Mouse (Mus musculus): ENCODE data around the gene Olfr315. TPM values are rescaled to one million over a fixed set of nuclear protein-coding genes. Genes with fewer than 3 reads are reported as not detected.

Olfr315 gene
- total RNA-seq (2023): not detected

DNA sequence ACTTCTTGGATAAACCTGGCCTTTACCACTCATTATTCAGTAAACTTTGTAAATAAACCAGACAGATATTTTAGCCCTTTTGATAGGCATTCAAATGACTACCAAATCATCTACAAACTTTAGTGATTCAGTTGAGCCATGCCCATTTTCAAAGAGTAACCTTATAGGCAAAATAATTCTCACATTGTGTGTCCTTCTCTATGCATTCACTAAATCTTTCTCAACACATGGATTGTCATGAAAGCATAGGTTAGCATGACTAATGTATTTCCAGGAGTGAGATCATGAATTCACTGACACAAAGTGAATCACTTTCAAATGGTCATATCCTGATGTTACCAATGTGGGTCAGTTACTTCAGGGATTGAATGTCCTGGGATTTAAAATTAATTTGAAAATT is at the start of gene Olfr315:
Gene Olfr315 (plus strand): TSS at position 301 of the 400 bp plus-strand sequence.

DNA sequence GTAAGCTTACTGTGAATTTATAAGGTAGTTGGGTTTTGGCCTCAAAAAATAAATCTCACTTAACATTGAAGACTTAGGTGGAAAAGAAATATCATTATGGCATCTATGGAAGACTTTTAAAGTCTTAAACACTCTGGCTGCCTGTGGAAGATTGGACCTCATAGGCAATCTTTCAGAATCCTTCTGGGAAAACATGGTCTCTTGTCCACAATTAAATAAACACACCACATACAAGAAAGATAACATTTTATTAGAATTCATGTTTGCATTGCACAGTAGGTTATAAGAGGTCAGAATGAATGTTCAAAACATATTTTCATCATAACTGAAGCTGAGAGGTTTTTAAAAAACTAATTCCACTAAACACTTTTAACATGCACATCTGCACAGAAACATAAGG is 49.1 kb upstream of the Olfr315 start, which contains the start of gene Olfr318:
Gene Olfr318 (minus strand): TSS at position 101 of the 400 bp plus-strand sequence.

DNA sequence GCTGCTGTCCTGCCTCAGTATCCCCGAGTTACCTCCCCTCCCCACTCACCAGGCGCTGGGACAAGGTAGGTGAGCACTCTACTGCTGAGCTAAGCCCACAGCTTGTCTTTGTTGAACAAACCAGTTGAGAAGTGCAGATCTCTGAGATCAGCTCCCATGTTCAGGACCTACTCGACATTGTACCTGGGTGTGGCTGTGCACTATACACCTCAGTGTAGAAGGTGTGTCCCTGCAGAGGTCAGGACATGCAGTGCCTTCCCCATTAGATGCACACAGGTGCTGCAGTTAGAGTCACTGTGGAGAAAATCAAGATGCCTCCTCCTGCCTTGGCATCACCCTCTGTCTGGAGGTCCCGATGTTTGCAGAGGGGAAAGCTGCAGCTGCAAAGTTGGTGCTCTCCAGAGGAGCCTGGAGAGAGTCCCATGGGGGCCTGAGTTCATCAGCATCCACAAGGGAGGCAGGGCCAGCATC is 34.2 kb upstream of the Olfr315 start, which contains the start of gene Olfr317:
Gene Olfr317 (minus strand): TSS at position 421 of the 471 bp plus-strand sequence.

DNA sequence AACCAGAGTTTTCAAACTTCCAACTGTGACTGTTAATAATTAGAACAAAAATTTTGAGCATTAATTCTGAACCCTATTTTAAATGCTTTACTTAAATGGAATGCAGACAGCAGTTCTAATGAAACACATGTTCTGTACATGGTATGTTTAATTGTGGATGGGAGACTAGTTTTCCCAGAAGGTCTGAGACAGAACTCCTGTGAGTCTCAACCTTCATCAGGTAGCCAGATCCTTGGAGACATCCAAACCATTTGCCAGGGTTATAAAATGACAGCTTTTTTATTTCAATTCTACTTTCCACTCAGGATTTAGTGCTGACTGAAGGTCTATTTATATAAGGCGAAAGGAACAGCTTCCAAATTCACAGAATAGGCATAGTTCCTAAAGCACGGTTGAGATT is 20.6 kb upstream of the Olfr315 start, which contains the start of gene Olfr316:
Gene Olfr316 (plus strand): TSS at position 301 of the 400 bp plus-strand sequence.

DNA sequence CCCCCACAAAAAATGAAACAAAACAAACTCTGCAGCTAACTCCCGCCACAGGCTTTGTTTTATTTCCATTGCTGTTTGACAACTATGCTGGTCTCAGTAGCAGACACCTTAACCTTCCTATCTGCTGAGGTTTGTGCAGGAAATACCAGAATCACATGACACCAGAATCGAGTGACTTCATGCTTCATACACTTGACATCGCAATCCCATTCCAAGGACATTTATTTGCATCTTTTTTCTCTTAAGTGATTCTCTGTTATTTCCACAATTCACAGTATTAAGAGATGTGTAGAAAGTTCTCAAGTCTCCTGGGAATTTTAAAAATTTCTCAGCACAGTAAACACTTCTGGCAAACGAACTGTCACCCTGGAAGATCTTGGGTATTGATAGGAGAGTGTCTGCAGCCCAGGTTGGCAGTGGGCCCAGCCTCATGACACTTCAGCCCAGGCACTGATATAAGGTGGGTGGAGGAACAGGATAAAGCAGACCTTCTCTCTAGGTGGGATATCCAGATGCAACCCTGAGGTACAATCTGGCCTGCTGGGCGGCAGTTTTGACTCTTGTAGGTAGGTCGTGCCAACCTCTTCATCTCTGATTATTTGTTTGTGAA is 9.6 kb downstream of the Olfr315 start, which contains the start of gene Olfr314:
Gene Olfr314 (plus strand): TSS at position 473 of the 610 bp plus-strand sequence.

DNA sequence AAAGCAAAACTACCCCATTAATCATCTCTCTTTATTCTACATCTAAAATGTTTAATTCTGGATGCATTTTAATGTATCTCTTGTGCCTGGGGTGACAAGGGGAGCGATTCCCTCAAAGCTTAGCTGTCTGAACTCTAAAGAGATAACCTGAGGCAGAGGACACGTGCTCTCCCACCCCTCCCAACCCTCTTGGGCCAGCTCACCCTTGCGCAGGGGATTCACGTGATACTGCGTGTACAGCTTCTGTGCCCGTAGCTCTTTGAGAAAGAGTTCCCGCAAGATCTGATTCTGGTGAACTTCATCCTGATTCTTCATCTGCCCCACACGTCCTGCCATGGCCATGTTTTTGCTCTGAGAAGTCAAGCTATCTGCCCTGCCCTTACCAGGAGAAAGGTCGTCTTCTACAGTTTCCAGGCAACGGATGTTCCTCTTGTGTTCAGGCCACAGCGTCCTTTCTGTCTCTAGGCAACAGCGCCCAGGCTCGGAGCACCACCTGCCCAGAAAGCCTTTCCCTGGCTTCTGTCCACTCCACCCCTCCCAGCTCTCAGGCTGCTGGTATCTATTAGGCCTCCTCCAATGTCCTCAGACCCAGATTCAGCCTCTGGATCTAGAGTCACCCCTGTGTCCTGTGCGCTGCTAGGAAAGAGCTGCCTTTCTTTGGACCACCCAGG is 28.7 kb downstream of the Olfr315 start, which contains the start of gene Fam183b:
Gene Fam183b (minus strand): TSS at position 403 of the 671 bp plus-strand sequence.

DNA sequence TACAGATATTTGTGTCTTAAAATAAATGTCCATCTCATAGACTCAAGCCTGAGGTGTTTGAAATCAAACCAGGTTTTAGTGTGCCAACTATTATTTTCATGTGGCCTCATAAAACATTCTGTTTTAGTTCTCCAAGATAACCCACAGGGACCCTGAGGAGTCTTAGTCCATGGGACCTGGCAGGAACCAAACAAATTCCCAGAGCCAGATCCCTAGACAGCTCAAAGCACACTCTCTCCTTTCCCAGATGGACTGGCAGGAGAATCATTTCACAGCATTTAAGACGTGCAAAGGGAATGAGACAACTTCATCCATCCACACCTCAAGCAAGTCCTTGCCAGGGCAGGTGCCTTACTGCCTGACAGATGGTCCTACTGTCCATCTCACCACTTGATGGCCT is 41.7 kb downstream of the Olfr315 start, which contains the start of gene Olfr313:
Gene Olfr313 (plus strand): TSS at position 301 of the 400 bp plus-strand sequence.

DNA sequence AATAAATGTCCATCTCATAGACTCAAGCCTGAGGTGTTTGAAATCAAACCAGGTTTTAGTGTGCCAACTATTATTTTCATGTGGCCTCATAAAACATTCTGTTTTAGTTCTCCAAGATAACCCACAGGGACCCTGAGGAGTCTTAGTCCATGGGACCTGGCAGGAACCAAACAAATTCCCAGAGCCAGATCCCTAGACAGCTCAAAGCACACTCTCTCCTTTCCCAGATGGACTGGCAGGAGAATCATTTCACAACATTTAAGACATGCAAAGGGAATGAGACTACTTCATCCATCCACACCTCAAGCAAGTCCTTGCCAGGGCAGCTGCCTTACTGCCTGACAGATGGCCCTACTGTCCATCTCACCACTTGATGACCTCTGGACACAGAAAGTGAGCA is 55.9 kb downstream of the Olfr315 start, which contains the start of gene Olfr312:
Gene Olfr312 (plus strand): TSS at position 301 of the 400 bp plus-strand sequence.

Other genes with a start within 250 kb of the Olfr315 start
- gene Olfr330, start 238.4 kb upstream of the Olfr315 start, total RNA-seq (2023): not detected
- gene Olfr329-ps, start 226.8 kb upstream of the Olfr315 start, total RNA-seq (2023): not detected
- gene Olfr328, start 217.6 kb upstream of the Olfr315 start, total RNA-seq (2023): under 1 TPM in 1 of 2 experiments, not detected in 1; 0.15 TPM
- not detected for gene Olfr224, start 202.6 kb upstream of the Olfr315 start, total RNA-seq (2023)
- not detected for gene Olfr325, start 195.5 kb upstream of the Olfr315 start, total RNA-seq (2023)
- gene Olfr324, start 178.1 kb upstream of the Olfr315 start, total RNA-seq (2023): not detected
- gene 2210407C18Rik, start 157.1 kb upstream of the Olfr315 start, total RNA-seq (2023): not detected
- gene Olfr323, start 142.7 kb upstream of the Olfr315 start, total RNA-seq (2023): not detected
- 1 to 10 TPM; 1.4 to 2.2 TPM for gene Trim58, start 132.7 kb upstream of the Olfr315 start, total RNA-seq (2023)
- gene Olfr322, start 114.4 kb upstream of the Olfr315 start, total RNA-seq (2023): under 1 TPM in 1 of 2 experiments, not detected in 1; 0.11 TPM
- not detected for gene Olfr320, start 92.1 kb upstream of the Olfr315 start, total RNA-seq (2023)
- not detected for gene Olfr319, start 74.0 kb upstream of the Olfr315 start, total RNA-seq (2023)
- gene Olfr318, start 49.2 kb upstream of the Olfr315 start, total RNA-seq (2023): under 1 TPM; 0.15 TPM
- not detected for gene Olfr317, start 34.0 kb upstream of the Olfr315 start, total RNA-seq (2023)
- not detected for gene Olfr316, start 20.5 kb upstream of the Olfr315 start, total RNA-seq (2023)
- gene Olfr314, start 9.8 kb downstream of the Olfr315 start, total RNA-seq (2023): not detected
- not detected for gene Fam183b, start 28.8 kb downstream of the Olfr315 start, total RNA-seq (2023)
- not detected for gene Olfr313, start 41.8 kb downstream of the Olfr315 start, total RNA-seq (2023)
- gene Olfr312, start 56.0 kb downstream of the Olfr315 start, total RNA-seq (2023): not detected
- not detected for gene Olfr311, start 66.1 kb downstream of the Olfr315 start, total RNA-seq (2023)
- 1 to 10 TPM; 1.4 to 2.1 TPM for gene Gm12258, start 74.0 kb downstream of the Olfr315 start, total RNA-seq (2023)
- 1 to 10 TPM; 2.7 to 4.3 TPM for gene 2810021J22Rik, start 94.0 kb downstream of the Olfr315 start, total RNA-seq (2023)
- 1 to 10 TPM; 5.1 to 5.8 TPM for gene Zfp39, start 131.0 kb downstream of the Olfr315 start, total RNA-seq (2023)
- gene Btnl10, start 144.7 kb downstream of the Olfr315 start, total RNA-seq (2023): 10 to 100 TPM; 11.5 to 17.4 TPM
- 10 to 100 TPM; 55.9 to 58.3 TPM for gene Rnf187, start 165.7 kb downstream of the Olfr315 start, total RNA-seq (2023)
- 10 to 100 TPM; 30.3 to 38.9 TPM for gene Hist3h2ba, start 175.7 kb downstream of the Olfr315 start, total RNA-seq (2023)
- gene Hist3h2a, start 181.5 kb downstream of the Olfr315 start, total RNA-seq (2023): 10 to 100 TPM; 68.3 to 79.0 TPM
- not detected for gene Trim17, start 181.5 kb downstream of the Olfr315 start, total RNA-seq (2023)
- 10 to 100 TPM; 59.7 to 67.0 TPM for gene Trim11, start 204.9 kb downstream of the Olfr315 start, total RNA-seq (2023)

All from neutrophil, adult 83 days (primary cell).